Mouse (Mus musculus): ENCODE data around the gene Iyd.
"Not testable (repeated sequence)": the region's sequence is repeated elsewhere in the genome, so short reads cannot be mapped to it uniquely, and the experiment has no call there.

The Iyd gene

DNA sequence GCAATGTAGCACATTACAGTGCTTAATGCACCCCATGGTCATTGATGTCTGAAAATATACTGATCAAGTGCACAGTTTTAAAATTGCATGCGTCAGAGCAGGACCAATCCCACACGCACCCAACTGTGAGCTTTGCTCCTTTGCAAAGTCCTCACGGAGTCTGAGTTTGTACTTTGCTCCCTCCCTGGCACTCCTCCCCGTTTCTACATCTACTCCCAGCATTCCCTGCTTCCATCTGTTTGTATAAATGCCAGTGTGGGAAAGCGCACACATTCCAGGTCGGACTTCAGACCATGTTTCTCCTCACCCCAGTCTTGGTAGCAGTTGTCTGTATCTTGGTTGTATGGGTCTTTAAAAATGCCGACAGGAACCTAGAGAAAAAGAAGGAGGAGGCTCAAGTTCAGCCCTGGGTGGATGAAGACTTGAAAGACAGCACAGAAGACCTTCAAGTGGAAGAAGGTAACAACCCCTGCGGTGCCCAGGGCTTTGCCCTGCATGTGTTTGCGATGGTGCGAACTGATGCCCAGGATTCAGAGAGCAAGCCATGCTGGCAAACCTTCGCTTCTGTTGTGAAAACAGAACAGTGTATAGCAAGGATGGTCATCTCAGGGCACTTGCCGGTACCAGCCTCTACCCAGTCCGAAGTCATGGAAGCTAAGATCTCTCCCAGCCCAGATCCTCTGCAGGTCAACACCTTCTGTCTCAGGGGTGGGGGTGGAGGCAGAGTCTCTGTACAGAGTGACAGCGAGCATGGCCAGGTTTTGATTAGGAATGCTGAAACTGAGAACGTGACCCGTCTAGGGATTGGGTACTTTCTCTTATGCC, at the start of gene Iyd:
Gene Iyd (plus strand): TSS at position 238 of the 825 bp plus-strand sequence.
- CTCF ChIA-PET, result no interaction called here

DNA sequence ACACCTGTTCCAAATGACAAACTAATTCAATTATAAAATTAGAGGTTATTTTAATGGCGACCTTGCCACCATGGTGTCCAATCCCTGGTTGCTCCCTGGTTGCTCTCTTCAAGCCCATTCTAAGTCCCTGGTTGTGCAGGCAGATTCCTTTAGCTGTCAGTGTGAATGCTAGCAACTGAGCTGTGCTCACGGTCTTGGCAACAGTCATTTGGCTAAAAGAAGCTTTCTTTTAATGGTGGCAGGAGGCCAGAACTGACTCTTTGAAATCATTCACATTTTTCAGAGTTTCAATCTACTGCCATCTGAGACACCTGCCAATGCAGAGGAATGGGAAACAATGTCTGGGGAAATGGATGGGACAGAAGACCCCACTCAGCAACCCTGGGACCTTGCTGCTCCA, 43.2 kb upstream of the Iyd start:
- CTCF ChIA-PET, result no interaction called here

DNA sequence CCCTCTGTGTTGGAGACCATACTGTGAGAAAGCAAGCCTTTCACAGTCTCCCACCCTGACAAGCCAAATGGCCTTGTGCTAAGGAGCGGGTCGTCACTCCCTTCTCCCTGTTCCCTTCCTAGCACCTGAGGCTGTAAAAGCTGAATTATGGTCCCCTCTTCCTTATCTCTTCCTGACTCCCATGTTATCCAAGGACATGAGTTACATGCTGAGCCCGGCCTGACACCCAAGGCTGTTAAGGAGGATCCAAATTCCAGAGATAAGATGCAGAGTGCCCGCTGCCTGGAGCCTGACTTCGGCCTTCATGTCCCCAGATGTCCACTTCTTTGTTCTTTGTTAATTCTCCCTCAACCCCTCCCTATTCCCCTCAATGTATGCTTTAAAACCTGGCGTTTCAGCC, 39.2 kb upstream of the Iyd start:
- CTCF ChIA-PET, result not testable (repeated sequence)

DNA sequence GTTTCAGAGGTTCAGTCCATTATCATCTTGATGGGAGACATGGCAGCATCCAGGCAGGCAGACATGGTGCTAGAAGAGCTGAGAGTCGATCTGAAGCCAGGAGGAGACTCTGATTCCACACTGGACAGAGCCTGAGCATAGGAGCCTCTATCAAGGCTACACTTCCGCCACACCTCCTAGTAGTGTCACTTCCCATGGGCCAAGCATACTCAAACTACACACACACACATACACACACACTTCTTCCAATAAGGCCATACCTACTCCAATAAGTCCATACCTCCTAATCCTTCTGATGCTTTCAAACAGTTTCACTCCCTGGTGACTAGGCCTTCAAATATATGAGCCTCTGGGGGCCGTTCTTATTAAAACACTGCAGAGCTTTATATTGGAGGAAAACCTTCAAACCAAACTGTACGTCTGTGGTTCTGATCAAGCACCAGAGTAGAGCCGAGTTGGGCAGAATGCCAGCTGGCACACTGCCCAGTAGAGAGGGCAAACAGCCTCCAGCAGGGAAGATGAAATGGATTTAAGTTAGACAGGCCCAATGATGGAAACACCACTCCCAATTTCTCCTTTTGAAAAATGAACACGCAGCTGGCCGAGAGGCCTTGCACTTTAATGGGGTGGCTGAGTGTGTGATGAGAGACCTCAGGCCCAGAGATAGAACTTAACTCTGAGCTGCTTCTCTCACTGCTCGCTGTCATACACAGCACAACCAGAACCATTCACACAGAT, 32.4 kb upstream of the Iyd start:
- CTCF ChIA-PET, result no interaction called here

DNA sequence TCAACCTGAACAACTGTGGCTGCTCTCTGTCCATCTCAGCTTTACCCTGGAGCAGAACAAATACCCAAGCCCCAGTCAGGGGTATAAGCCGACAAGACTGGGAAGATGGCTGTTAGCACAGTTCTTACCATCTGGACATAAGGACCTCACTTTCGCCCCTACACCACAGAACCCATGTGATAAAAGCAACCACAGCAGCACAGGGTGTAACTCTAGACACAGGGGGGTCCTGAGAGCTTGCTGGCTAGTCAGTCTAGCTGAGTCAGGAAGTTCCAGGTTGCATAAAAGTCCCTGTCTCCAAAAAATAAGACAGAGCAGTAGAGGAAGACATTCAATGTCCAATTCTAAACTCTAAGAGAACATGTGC, 31.8 kb upstream of the Iyd start:
- CTCF ChIA-PET, result no interaction called here

DNA sequence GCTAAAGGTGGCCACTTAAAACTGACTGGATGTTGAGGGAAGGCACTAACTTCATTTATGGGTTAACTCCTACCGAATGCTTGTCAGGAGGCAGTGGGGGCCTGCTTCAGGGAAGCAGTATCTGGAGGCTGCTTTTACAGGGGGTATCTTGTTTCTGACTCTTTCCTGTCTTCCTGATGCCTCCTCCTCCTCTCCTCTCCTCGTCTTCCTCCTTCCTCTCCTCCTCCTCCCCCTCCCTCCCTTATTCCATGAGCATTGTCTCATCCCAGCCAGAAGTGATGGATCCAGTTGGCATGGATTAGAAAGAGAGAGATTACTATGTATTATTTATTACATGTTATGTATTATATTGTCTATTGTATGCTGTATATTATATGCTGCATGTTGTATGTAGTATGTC, 31.3 kb upstream of the Iyd start:
- CTCF ChIA-PET, result no interaction called here

DNA sequence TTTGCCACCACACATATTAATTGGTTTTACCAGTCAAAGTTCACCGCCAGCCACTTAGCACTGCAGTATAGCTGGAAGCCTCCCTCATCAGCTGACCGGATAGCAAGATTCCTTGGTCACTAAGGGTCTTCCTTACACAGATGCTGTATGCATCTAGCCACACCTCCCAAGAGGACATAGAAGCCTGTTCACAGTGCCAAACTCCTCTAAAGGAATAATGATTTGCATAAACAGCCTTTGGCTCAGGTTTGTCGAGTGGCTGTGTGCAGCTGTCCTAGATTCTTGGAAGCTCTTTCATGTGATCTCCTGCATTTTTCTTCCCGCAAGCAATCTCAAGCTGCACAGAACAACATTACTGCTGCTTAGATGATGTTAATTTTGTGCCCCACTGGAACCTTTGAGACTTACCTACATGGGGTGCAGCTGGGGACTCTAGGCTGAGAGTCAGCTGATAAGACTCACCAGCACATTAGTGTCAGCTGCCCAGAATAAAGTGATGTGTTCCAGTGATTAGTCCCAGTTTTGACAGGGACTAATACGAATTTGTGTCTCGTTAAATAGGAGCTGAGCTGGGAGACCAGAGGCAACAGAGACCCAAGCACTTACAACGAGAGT, 30.3 kb upstream of the Iyd start:
- CTCF ChIA-PET, result no interaction called here

DNA sequence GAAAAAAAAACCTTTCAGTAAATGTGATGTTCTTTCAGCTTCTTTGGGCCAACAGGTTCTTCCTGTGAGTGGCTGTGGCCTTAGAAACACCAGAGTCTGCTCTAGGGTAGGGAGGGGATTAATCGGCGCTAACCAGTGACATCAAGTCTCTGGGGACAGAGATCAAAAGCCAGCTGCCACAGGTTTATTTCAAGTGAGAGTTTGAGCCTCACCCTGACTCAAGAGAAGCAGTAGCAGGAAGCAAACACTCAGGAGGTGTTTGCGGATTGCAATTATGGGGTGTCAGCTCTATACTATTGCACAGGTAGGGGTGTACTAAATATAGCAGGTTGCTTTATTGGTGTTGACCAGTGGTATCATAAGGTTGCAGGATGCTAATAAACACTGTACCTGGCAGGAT, 29.6 kb upstream of the Iyd start:
- CTCF ChIA-PET, result no interaction called here

DNA sequence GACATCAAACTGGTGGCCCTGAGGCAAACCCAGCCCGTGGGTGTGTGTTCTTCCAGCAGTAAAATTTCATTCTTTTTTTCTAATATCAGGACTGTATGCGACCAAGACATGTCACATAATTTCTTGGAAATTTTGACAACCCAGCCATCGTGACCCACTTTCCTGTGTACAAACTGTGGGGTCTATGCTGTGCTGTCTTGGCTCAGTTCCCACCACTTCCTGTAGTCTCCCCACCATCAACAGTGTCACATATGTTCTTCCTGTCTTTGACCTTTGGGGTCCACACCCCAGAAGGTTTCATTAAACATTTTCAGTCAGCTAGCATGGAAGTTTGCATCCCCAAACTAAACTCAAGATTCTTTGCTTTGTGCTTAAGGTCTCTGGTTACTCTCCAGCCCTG, 28.6 kb upstream of the Iyd start:
- CTCF ChIA-PET, result no interaction called here

DNA sequence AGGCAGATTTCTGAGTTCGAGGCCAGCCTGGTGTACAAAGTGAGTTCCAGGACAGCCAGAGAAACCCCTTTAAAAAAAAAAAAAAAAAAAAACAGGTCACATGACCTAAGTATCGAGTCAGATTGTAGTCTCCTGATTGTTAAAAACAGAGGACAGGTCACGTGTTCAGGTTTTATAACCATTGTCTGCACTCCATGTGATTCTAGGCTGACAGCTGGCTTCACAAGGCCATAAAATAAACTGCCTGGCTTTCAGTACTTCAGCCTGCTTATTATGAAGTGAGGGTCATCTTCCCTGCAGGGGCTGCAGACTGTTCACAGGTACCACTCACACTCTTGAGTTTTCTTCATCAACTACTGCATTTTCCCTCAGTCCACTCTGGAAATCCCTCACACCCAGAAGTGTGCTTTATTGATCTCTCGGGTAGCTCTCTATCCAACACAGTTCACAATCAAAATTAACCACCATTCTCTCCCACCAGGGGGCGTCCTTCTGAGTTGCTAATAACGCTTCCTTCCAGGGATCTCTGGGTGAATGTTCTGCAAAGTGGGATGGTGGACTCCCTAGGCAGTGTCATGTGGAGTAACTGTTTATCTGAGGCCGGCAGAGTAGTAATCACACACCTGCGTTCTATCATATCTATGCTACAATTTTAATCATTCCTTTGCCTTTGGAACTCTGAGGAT, 27.3 kb upstream of the Iyd start:
- CTCF ChIA-PET, result interaction anchor here (0.7 kb wide), 1 partner anchor 861 kb away, joined by 3 read pairs; no protein-coding TSS in a partner anchor

DNA sequence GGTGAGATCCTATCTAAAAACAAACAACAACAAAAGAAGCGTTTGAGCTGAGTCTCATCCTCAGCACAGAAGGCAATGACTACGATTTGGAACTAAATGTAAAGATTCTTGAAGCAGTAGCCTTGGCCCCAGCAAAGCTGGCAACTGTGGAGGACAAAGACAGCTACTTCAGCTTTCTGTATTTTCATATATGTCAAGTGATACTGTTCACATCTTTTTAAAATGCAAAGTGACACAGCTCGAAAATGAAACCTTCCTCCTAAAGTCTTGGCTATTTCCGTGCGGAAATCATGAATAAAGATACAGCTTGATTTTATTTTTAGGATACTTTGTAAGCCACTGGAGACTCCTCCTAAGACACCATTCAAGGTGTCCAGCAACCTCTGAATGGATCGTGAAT, 26.1 kb upstream of the Iyd start:
- CTCF ChIA-PET, result no interaction called here

DNA sequence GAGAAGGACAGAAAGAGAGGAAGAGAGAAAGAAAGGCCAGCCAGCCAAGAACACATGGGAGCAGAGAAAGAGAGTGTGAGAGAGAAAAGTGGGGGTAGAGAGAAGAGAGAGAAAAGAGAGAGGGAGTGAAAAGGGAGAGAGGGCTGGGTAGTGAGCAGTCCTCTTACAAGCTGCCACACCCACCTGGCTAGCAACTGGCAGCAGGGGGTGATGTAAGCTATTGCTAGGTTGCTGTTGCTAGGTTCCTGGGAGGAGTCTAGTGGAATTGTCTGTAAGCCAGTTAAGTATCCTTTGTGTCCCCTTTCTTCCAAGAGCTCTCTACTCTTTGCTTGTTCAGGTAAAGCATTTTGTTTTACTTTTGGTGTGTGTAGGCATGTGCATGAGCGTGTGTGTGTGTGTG, 25.4 kb upstream of the Iyd start:
- CTCF ChIA-PET, result no interaction called here

DNA sequence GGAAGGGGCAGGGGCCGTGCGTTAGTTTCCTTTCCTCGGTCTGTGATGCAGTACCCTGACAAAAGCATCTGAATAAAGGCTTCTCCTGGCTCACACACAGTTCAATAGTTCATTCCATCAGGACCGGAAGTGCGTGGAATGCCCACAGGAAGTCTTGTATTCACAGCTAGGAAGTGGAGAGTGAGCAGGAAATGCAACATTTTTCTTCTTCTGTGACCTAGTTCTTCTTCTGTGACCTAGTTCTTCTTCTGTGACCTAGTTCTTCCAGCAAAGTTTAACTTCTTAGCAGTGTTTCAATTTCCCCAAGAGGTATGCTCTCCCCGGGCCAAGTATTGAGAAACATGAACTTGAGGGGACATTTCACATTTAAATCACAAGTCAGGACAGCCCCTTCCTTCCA, 23.6 kb upstream of the Iyd start:
- CTCF ChIA-PET, result no interaction called here

DNA sequence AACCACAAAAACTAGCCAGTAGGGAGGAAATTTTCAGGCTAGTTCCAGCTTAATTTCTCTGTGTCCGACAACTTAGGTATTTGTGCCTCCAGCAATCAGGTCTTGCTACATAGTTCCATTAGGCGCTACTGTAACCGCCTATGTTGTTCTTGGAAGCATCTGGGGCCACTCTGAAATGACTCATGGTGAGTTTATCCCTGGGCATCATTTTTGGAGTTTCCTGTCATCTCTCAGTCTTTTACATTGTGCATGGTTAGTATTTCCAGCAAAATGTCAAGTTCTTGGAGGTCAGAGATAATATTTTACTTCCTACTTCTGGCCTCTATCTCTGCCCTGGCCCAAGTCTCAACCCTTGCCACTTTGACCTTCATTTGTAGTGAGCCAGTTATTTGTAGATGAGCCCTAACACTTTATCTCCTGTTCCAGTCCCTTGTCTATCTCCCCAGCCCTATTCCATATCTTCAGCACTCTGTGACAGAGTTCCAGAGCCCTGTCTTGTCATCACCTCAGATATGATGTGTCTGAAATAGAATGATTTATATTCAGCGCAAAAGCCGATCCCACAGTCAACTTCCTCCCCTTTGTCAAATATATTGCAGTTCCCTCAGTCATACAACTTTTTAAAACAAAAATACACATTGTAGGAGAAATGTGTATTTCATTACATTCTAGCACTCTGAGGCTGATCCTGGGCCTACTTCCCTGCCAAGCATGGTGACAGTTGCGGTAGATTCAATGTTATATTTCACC, 16.8 kb upstream of the Iyd start:
- CTCF ChIA-PET, result no interaction called here

DNA sequence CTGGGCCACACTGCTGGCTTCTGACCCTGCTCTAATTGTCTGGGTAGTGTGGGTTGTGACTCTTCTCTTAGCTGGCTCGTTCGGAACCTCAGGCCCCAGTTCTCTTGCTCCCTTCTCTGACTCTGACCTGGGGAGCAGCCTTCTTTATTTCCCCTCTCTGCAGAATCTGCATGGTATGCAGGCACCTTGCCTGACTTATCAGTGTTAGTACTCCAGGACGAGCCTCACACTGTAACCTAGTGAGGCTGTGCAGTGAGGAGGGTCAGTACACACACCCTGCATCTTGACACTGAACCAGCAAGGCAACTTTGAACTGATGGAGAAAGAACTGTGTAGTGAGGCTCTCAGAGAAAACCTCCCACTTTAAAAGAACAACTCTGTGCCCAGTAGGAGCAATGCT, 15.5 kb upstream of the Iyd start:
- CTCF ChIA-PET, result no interaction called here

DNA sequence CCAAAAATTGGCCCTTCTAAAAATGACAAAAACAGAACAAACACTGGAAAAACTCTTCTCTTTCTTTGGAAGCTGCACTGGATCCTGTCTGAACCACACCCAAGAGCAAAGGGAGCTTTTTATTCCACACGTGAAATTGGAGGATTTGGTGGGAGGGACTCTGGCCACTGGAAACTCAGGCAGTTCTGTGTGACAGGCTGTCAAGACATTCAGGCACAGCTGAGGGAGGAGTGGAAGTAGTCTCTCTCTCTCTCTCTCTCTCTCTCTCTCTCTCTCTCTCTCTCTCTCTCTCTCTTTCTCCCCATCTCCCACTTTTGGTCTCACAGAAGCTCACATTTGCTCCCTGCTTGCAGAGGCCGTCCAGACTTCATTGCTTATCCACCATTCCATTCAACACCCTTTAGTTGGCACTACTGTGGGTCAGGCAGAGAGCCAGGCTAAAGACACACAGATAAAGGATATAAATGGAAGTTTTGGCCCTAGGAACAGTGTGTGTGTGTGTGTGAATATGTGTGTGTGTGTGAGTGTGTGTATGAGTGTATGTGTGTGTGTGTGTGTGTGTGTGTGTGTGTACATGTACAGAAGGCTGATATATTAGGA, 14.5 kb upstream of the Iyd start:
- CTCF ChIA-PET, result no interaction called here

DNA sequence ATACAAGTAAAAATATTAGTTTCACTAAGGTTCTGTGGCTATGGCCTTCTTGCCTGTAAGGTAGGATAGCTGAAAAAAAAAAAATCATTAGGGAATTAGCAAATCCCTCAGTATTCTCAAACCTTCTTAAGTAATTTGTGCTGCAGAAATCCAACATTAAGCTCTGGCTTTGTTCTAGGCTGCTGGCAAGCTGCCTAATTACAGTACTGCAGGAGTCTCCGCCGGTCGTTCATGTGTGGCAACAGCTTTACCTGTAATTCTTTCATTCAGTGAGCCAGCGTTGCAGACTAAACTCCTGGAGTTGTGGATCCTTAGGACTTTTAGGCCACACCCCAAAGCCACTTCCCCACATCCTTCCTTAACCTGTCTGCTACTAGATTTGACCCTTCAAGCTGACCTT, 10.2 kb upstream of the Iyd start:
- CTCF ChIA-PET, result no interaction called here

DNA sequence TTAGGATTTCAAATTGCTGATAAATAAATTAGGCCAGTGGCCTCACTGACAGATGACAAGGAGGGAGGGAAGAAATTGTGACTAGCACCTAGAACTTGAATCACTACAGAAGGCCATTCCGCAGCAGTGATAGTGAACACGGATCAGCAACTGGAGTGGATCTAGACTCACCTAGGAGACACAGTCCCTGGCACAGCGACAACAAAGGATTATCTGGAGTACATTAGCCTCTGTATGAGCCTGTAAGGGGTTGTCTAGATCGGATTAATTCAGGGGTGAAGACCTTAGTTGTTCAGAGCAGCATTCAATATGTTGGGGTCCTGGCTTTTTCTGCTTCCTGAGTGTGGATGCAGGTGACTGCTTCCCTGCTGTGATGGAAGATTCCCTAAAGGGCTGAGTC, 9.4 kb upstream of the Iyd start:
- CTCF ChIA-PET, result no interaction called here

DNA sequence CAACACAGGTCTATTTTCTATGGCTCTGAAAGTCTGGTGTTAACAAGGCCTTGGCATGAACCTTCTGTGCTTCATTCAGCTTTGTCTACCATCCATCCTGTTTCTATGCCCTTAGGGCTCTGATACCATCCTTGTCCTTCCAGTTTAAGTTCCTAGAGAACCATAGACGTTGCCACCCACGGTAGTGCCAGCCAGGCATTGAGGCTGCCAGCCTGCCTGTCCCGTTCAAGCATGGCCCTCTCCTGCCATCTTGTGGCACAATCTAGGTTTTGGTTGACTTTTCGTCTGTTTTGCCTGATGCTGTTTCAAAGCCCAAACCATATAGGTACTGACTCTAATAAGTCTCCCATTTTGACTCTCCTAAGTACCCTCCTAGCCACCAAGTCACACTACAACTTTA, 8.7 kb upstream of the Iyd start:
- CTCF ChIA-PET, result no interaction called here

DNA sequence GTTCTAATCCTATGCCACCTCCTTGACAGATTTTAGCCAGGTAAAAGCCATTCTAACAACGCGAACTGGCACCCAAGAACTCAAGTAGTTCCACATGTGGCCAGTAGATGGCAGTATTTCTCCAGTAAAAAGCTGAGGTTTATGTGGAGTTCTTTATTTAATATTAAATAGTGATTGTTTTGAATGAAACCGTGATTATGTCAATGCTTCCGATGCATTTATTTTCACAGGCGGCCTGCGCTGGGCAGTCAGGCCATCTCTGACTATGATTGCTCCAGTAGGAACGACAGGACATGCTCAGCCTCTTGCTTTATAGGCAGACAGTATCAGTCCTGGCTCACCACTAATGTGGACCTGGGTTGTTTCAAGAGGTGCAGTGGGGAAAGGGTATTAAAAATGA, 5.6 kb upstream of the Iyd start:
- CTCF ChIA-PET, result interaction anchor here (0.7 to 2.6 kb wide), 2 partner anchors 28 to 410 kb away, joined by 4 to 7 read pairs; no protein-coding TSS in a partner anchor

DNA sequence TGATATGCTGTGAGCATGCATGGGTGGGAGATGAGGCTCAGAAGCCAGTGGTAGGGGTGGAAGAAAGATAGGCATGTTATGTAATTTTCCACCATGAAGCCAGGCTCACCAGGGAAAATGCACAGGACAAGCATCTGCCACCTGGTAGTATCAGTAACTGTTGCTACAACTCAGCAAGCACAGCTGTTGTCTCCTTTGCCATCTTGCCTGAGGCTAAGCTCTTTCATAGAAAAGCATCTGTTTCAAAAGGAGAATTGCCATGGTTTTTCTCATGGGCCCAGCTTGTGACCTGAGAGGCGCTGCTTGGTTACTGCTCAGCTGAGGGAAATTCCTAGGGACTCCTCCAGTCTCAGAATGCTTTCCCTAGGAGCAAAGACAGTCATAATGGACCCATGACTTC, 3.7 kb upstream of the Iyd start:
- CTCF ChIA-PET, result no interaction called here

DNA sequence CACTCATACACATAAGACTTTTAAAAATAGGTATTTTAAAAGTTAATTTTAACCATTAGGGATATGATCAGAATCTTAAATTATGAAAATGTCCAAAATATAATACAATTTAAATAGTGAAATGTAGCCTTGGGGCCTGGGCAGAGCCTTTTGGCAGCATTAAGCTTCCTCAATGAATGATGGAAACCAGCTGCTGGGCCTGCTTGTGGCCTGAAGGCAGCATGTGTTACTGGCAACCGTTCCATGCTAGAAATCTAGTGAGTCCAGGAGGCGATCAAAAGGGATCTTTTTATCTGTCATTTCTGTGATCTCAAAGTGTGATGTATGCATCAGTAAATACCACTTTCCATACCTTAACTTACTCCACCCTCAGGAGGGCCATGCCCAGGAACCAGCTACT, 9.3 kb downstream of the Iyd start:
- CTCF ChIA-PET, result no interaction called here
